Mouse (Mus musculus) hematopoietic stem cell, adult 5-6 weeks (primary cell): ENCODE data around the gene Mgat5. TPM values are rescaled to one million over a fixed set of nuclear protein-coding genes. Genes with fewer than 3 reads are reported as not detected.

Source experiments
- ATAC-seq, 2 experiments: fragments of 125-278 bp in 1 of 2; replicated peaks in 1 of 2; 2 replicates each; pipeline ENCODE4 v1.8.0; 2016 to 2017; ENCODE audit warnings: inconsistent platforms in 2 of 2, mild to moderate bottlenecking in 2 of 2, moderate number of reproducible peaks in 2 of 2, low read depth in 1 of 2, moderate TSS enrichment in 1 of 2; ENCODE audit not compliant: low FRiP score in 2 of 2, poor library complexity in 2 of 2, severe bottlenecking in 2 of 2, insufficient read depth in 1 of 2, low TSS enrichment in 1 of 2
- total RNA-seq: library from RNA; stranded (forward); fragments of 172-1452, 232-1000 nt; gene quantifications from 2 replicates; pipeline ENCODE4 v1.2.3, GENCODE M21; 2017

The Mgat5 gene
- total RNA-seq, 1 experiment from 2014 or later: 39.1 TPM

DNA sequence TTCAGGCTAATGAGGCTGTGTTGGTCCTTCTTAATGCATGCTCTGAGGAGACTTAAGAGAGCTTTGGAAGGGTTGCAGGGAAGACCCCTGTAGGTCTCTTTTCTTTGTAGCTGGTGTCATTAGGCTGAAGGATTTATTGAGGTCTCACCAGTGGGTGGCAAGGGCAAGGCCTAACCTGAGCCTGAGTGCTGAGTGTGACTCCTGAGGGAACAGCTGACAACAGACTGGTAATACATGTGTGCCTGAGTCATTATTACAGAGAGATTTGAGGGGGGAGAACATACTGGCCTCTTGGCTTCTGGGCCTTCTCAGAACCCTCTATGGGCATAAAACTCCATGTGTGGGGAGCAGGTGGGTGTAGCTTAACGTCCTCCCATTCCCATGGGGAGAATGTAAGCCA lies 8.0 kb downstream of the Mgat5 start:
- no peak for ATAC-seq

DNA sequence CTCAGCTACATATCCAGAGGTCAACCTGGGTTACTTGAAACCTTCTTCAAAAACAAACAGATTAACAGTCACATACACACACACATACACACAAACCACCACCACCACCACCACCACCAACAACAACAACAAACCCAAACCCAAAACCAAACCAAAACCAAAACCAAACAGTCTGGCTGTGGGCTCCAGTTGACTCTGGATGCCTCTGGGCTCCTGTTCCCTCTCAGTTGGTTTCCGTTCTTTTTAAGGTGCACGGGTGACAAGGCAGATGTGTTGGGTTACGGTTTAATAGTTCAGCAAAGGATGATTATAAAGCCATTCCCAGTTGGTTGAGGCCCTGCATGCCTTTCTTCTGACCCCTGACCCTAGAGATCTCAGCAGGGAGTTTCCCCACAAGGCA lies 8.6 kb downstream of the Mgat5 start:
- ATAC-seq: no peak

GRCm38 (mm10) chr1:127214585-127215232 lies 9.9 kb downstream of the Mgat5 start:
- no peak for ATAC-seq

DNA sequence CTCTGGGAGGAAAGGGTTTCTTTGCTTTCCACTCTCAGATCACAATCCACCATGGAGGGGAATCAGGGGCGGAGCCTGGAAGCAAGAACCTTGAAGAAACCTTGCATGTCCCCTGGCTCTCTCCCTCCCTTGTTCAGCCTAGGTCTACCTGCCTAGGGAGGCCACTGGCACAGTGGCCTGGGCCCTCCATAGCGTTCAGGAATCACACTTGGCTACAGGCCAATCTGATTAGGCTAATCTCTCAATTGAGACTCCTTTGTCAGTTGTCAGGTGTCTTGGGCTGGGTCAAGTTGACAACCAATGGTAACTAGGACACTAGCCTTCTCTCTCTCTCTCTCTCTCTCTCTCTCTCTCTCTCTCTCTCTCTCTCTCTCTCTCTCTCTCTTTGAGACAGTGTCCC lies 12.2 kb downstream of the Mgat5 start:
- no peak for ATAC-seq

- ATAC-seq: no peak
These were observed 12.8 kb downstream of the Mgat5 start for GRCm38 (mm10) chr1:127217665-127218064.

- no peak for ATAC-seq
These were observed 13.4 kb downstream of the Mgat5 start for GRCm38 (mm10) chr1:127218182-127218581.

GRCm38 (mm10) chr1:127219161-127219560 lies 14.3 kb downstream of the Mgat5 start:
- no peak; a peak in 1 of 4 replicates for ATAC-seq

- ATAC-seq: no peak
These were observed 14.8 kb downstream of the Mgat5 start for GRCm38 (mm10) chr1:127219621-127220020.

GRCm38 (mm10) chr1:127221998-127222736 lies 17.4 kb downstream of the Mgat5 start:
- ATAC-seq: peak; percentile 13 to 25; a peak in 1 of 4 replicates

- no peak for ATAC-seq
These were observed 20.2 kb downstream of the Mgat5 start for GRCm38 (mm10) chr1:127225060-127225459.

GRCm38 (mm10) chr1:127229011-127229410 lies 24.2 kb downstream of the Mgat5 start:
- ATAC-seq: no peak

GRCm38 (mm10) chr1:127230468-127230867 lies 25.7 kb downstream of the Mgat5 start:
- ATAC-seq: peak; percentile 43 to 61; a peak in 3 of 4 replicates

DNA sequence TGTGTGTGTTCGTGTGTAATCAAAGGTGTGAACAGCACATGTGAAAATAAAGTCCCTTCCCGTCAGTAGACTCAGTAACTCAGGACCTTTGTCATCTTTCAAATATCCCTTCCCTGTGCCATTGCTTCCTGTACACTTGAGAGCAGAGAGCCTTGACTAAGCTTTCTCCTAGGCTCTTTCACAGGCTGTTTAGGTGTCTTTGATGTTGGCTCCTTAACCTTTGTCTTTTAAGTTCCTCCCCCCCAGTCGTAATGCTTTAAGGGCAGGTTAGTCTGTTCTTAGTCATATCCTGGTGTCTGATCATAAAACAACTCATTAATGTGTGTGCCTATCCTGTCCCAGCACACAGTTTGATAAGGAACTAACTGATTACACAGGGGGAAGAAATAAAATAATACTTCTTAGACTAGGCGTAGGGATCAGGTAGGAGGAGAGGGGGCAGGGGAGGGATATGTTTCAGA lies 28.4 kb downstream of the Mgat5 start:
- no peak for ATAC-seq

DNA sequence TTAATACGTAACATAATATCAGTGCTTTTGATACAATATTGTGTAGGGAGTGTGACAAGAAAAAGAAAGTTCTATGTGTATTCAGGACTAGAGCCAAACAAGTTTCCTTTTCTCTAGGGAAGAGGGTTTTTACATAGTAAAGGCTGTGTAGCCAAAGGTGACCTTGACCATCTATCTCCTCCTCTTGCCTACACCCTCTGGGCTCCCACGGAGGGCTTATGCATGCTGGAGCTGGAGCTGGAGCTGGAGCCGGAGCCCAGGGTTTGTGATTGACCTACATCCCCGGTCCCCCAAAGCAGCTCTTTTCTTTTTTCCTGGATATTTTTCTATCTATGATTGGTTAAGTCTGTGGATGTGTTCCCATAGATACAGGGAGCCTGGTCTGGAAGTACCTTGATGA lies 30.3 kb downstream of the Mgat5 start:
- no peak for ATAC-seq

- ATAC-seq: no peak
These were observed 31.6 kb downstream of the Mgat5 start for GRCm38 (mm10) chr1:127236396-127236795.

GRCm38 (mm10) chr1:127238871-127239314 lies 34.1 kb downstream of the Mgat5 start:
- ATAC-seq: no peak

- ATAC-seq: peak; percentile 69 to 70
These were observed 35.1 kb downstream of the Mgat5 start for GRCm38 (mm10) chr1:127239914-127240313.

GRCm38 (mm10) chr1:127242151-127242887 lies 37.5 kb downstream of the Mgat5 start:
- peak in 1 of 2 experiments; percentile 0; a peak in 1 of 4 replicates for ATAC-seq
